Mouse (Mus musculus) thymus, postnatal 36 days (tissue): ENCODE measurements around the gene Kctd15.

Source experiments
- DNase-seq, 2 experiments: peaks; one replicate each; pipeline ENCODE4 v3.0.0; 2022; ENCODE audit warnings: mixed read lengths in 2 of 2

The Kctd15 gene

GRCm38 (mm10) chr7:34663145-34663544 is 6.6 kb upstream of the Kctd15 start:
- DNase-seq = no peak

GRCm38 (mm10) chr7:34662227-34662626 is 5.7 kb upstream of the Kctd15 start:
- DNase-seq = no peak

- no peak for DNase-seq
Observed at GRCm38 (mm10) chr7:34659386-34660085, 3.0 kb upstream of the Kctd15 start.

- DNase-seq = peak; percentile 43 to 45
Observed at GRCm38 (mm10) chr7:34655086-34655839, 1.3 kb downstream of the Kctd15 start.

- no peak for DNase-seq
Observed at GRCm38 (mm10) chr7:34654441-34655085, 2.0 kb downstream of the Kctd15 start.

- no peak for DNase-seq
Observed at GRCm38 (mm10) chr7:34653731-34654440, 2.6 kb downstream of the Kctd15 start.

- DNase-seq = no peak
Observed at GRCm38 (mm10) chr7:34652751-34653502, 3.6 kb downstream of the Kctd15 start.

- no peak for DNase-seq
Observed at GRCm38 (mm10) chr7:34651381-34651780, 5.2 kb downstream of the Kctd15 start.

GRCm38 (mm10) chr7:34647052-34647451 is 9.5 kb downstream of the Kctd15 start:
- no peak for DNase-seq

GRCm38 (mm10) chr7:34646144-34646795 is 10.3 kb downstream of the Kctd15 start:
- DNase-seq = no peak

- no peak for DNase-seq
Observed at GRCm38 (mm10) chr7:34645623-34646022, 10.9 kb downstream of the Kctd15 start.

- no peak for DNase-seq
Observed at GRCm38 (mm10) chr7:34644591-34644990, 11.9 kb downstream of the Kctd15 start.

GRCm38 (mm10) chr7:34643329-34643728 is 13.2 kb downstream of the Kctd15 start:
- no peak for DNase-seq

GRCm38 (mm10) chr7:34641968-34642367 is 14.6 kb downstream of the Kctd15 start:
- DNase-seq = no peak

GRCm38 (mm10) chr7:34639798-34640197 is 16.7 kb downstream of the Kctd15 start:
- DNase-seq = no peak

GRCm38 (mm10) chr7:34636661-34637060 is 19.9 kb downstream of the Kctd15 start:
- no peak for DNase-seq

GRCm38 (mm10) chr7:34632966-34633742 is 23.4 kb downstream of the Kctd15 start:
- no peak for DNase-seq

GRCm38 (mm10) chr7:34630211-34631085 is 26.1 kb downstream of the Kctd15 start:
- DNase-seq = peak; percentile 23 to 42

GRCm38 (mm10) chr7:34629702-34630210 is 26.8 kb downstream of the Kctd15 start:
- no peak for DNase-seq

GRCm38 (mm10) chr7:34620411-34620810 is 36.1 kb downstream of the Kctd15 start:
- DNase-seq = no peak
